Mouse (Mus musculus) lung, postnatal 25 days (tissue): ENCODE measurements at regions not wholly inside any gene's neighbourhood (a gene's known extent, or its start where the extent isn't known, plus 50 kb on each side); places are given as distances from the start of the nearest gene placed in this dataset.
A peak's percentile ranks its signal among the peaks of the same experiment; 100 is the strongest.

Experiments
- DNase-seq: peaks from one replicate; pipeline ENCODE4 v3.0.0; 2022; ENCODE audit warnings: low spot score

DNA sequence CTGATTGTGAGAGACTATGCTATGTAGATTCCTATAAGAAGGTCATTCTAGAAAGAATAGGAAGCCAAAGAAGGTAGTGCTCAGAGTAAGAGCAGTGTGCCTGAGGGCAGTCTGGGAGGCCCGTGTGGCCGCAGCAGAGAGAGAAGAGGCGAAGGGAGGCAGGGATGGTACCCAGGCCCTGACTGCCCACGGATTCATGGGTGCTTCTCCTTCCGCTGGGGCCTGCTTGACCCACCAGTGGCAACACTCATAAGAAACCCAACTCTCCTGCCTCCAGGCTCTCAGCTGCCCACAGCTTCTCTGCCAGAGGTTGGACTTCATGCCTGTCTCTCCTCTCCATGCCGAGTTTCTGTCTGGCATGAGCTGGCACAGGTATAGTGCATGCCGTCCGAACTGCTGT lies 60.6 kb upstream of the Twist2 start:
- DNase-seq = no peak

DNA sequence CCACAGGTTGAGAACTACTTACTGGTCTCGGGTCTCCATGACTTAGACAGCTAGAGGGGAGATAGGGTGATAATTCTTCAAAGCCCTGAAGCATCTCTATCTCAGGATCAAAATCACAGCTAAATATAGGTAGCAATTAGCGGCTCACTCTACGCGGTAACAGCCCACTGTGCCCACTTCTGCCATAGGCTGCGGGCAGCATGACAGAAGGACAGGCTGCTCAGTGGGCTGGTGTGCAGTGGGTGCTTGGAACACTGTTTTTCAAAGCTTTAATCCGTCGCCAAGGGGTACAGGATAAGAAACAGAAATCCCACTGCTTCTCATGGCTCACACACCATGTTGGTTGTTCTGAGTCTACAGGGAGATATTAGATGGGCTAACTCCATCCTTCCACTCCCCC lies 59.2 kb upstream of the Twist2 start:
- DNase-seq = no peak

- DNase-seq = no peak
Observed at GRCm38 (mm10) chr1:91742914-91743313, 58.3 kb upstream of the Twist2 start.

GRCm38 (mm10) chr1:91744076-91744475 lies 57.2 kb upstream of the Twist2 start:
- no peak for DNase-seq

DNA sequence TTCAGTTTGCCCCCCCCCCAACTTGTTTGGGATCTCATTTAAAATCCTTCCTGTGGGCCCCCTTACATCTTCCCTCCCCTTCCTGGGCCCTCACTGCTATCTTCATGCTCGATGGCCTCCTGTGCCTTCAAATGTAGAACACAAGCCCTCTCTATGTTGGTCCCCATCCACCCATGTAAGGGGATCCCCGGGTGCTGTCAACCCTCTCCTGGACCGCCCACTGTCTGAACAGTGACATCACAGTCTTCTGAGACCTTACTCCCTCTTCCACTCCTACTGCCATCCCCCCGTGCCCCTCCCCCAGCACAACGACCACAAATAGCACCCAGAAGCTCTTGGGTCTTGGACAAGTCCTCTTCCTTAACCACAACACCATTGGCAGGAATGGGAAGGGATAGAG lies 56.6 kb upstream of the Twist2 start:
- DNase-seq = no peak

GRCm38 (mm10) chr1:91747583-91747982 lies 53.7 kb upstream of the Twist2 start:
- DNase-seq = peak; percentile 8
